Mouse (Mus musculus) olfactory bulb, adult 2 months (tissue): Measurements from ENCODE around the gene Tsnax.

ENCODE experiments used
- CTCF ChIP-seq: fragments of 200-500 bp; IDR thresholded peaks from 2 replicates; pipeline ENCODE4 v1.5.1; 2012; ENCODE audit warnings: low read depth, mild to moderate bottlenecking, low read length, moderate library complexity; ENCODE audit not compliant: insufficient read depth
- POLR2A ChIP-seq: fragments of 200-500 bp; IDR thresholded peaks from 2 replicates; pipeline ENCODE4 v1.6.1; 2012; ENCODE audit warnings: mild to moderate bottlenecking, low read depth, low read length, moderate library complexity; ENCODE audit not compliant: insufficient read depth

- TF ChIP-seq CTCF (no peak), POLR2A (no peak)
These were observed 28.7 kb downstream of the Tsnax start for GRCm38 (mm10) chr8:125041496-125041895.
